Mouse (Mus musculus): ENCODE data around the gene Aym1. TPM values are rescaled to one million over a fixed set of nuclear protein-coding genes. Genes with fewer than 3 reads are reported as not detected.

Gene Aym1
- total RNA-seq, 4 experiments from 2014 or later, result not detected

GRCm38 (mm10) chr5:113402702-113403101 is 45.6 kb downstream of the Aym1 start:
- peak; percentile 41 for DNase-seq (ENCODE audit: low spot score)

GRCm38 (mm10) chr5:113407346-113407745 is 50.3 kb downstream of the Aym1 start:
- no peak for DNase-seq (ENCODE audit: low spot score)

Small RNAs within 50 kb of the gene (microRNA-seq; reads per million reads assigned to microRNA genes)
- gene Mir7229 (not detected), gene Mir7230 (not detected)

Other genes starting within 250 kb of the Aym1 start
- 10 to 100 TPM; 15.4 to 21.6 (median 20.3) TPM for gene 2900026A02Rik, start 136.1 kb upstream of the Aym1 start, total RNA-seq (2022)
- gene Tmem211, start 130.4 kb upstream of the Aym1 start, total RNA-seq (2022), result not detected
- gene Sgsm1, start 46.5 kb upstream of the Aym1 start, total RNA-seq (2022), result under 1 TPM; 0.37 to 0.84 (median 0.58) TPM
- under 1 TPM in 3 of 4 experiments, not detected in 1; 0.11 to 0.23 (median 0.16) TPM for gene Wscd2, start 133.0 kb downstream of the Aym1 start, total RNA-seq (2022)